Mouse (Mus musculus): ENCODE measurements around the gene Stfa2l1. TPM values are rescaled to one million over a fixed set of nuclear protein-coding genes. Genes with fewer than 3 reads are reported as not detected.
"Not testable (repeated sequence)": the region's sequence is repeated elsewhere in the genome, so short reads cannot be mapped to it uniquely, and the experiment has no call there.

The Stfa2l1 gene
- not detected in 3 replicates for total RNA-seq (2017)

DNA sequence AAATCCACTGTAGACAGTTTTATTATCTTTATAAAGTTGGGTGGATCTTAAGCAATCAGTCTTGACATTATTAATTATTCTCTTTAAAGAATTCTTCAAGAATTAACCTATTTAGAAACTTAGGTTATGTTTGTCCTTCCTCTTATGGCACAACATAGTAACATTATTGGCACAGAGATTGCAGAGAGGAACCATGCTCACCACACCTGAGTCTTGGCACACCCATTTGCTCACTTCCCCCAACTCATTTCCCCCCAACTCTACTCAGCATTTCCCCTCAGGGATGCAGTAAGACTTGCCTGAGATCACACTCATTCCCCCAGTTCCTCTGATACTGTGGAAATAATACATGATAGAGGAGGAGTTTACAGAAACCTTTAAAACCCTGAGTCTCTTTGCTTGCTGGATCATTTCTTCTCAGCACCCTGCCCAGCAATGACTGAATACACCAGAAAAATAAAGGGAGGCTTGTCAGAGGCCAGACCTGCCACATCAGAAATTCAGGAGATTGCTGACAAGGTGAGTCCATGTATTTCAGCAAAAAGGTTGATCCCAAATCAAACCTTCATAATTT is at the start of gene Stfa2l1:
Gene Stfa2l1, plus strand, starts transcription at position 410 of the 574 bp plus-strand sequence.
- no peak for ATAC-seq (replicated peaks; ENCODE audit: insufficient number of reproducible peaks, low FRiP score, low TSS enrichment, poor library complexity, severe bottlenecking)

DNA sequence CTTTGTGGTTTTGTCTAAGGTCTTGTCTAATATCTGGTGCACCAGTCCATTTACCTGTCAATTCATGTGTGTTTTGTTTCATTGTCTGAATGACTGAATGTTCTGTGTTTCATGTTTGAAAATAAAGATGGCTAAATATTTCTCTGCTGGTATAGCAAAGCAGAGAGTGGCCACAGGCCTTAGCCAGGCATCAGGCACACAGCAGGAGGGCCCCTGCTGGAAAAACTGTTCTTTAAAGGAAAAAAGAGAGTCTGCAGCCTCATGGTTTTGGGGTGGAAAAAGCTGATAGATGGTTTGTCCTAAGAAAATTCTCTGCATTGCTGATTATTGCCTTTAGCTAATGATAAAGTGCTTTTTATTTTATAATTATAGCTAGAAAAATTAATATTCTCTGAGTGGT is 45.1 kb upstream of the Stfa2l1 start:
- not testable (repeated sequence) for ATAC-seq (replicated peaks; ENCODE audit: insufficient number of reproducible peaks, low FRiP score, low TSS enrichment, poor library complexity, severe bottlenecking)

DNA sequence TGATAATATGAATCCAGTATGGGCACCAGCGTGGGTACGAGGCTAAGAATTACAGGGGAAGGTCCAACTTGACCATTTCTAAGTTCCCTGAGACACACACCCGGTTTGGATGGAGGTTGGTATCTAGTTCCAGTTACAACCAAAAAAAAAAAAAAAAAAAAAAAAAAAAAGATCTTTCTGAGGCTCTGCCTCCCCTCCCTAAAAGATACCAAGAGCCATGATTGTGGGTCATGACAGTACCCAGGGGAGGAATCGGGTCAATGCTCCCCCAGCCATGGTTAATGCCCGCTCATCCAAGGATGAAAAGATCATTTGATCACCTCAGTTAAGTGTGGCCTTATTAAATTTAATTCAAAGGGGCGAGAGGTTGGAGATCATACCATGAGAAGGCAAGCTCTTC is 40.9 kb upstream of the Stfa2l1 start:
- not testable (repeated sequence) for ATAC-seq (replicated peaks; ENCODE audit: insufficient number of reproducible peaks, low FRiP score, low TSS enrichment, poor library complexity, severe bottlenecking)

DNA sequence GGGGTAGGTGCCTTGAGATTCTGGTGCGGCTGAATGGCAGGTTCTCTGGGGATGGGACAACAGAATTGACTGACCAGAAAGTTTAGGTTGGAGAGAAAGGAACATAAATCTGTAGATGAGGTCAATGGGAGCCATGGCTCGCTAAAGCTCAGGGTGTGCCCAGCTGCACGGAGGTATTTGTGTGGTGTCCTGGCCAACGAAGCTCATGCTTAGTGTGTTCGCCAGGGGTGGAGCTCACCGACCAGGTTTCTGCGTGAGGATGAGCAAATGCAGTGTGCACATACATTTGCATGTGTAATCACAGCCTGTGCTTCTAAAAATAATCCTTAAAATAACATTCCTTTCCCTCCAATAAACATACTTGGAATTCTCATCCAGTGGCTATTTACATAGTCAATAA is 28.5 kb upstream of the Stfa2l1 start:
- ATAC-seq (replicated peaks; ENCODE audit: insufficient number of reproducible peaks, low FRiP score, low TSS enrichment, poor library complexity, severe bottlenecking): no peak

DNA sequence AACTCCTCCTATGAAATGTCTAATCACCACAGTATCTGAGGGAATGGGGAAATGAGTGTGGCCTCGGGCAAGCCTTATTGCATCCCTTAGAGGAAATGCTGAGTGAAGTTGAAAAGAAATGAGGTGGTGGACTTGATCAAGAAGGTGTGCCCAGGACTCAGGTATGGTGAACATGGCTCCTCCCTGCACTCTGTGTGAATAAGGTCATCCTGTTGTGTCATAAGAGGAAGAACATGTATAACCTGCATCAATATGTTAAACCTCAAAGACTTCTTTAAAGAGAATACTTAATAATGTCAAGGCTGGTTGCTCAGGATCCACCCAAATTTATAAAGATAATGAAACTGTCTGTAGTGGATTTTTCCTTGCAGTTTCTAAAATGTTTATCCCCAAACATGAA is 25.5 kb upstream of the Stfa2l1 start, which contains the start of gene Csta1:
Gene Csta1, minus strand, starts transcription at position 101 of the 400 bp plus-strand sequence.
- no peak for ATAC-seq (replicated peaks; ENCODE audit: insufficient number of reproducible peaks, low FRiP score, low TSS enrichment, poor library complexity, severe bottlenecking)

DNA sequence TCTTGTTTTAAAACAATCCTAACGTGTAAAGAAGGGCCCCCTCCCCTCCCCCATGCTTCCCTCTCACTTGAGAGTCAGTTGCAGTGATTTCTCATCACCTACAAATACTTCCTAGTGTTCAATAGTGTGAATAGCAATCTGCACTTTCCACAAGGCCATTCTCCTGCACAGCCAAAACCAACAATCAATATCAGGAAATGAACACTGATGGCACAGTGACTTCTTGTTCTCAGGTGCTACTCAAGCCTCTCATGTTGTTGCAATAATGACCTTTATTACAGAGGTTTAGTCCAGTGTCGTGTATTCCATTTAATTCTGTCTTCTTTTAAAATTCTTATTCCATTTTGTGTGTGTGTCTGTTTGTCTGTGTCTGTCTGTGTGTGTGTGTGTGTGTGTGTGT is 18.4 kb upstream of the Stfa2l1 start:
- no peak for ATAC-seq (replicated peaks; ENCODE audit: insufficient number of reproducible peaks, low FRiP score, low TSS enrichment, poor library complexity, severe bottlenecking)

DNA sequence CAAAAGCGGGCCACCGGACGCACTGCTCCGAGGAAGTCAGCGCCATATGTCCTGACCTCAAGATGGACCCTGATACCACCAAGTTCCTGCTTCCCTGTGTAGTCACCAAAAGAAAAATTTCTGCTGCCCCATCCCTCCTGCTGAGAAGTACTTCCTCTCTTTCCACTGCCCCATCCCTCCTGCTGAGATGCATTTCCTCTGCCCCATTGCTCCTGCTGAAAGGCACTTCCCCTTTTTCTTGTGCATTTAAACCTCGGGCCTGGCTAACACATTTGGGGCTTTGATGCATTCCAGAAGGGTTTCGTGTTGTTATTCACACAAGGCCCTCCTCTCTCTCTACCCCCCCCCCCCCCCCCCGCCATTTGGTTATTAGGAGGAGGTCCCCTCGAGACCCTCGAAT is 11.2 kb downstream of the Stfa2l1 start:
- ATAC-seq (replicated peaks; ENCODE audit: insufficient number of reproducible peaks, low FRiP score, low TSS enrichment, poor library complexity, severe bottlenecking): not testable (repeated sequence)

DNA sequence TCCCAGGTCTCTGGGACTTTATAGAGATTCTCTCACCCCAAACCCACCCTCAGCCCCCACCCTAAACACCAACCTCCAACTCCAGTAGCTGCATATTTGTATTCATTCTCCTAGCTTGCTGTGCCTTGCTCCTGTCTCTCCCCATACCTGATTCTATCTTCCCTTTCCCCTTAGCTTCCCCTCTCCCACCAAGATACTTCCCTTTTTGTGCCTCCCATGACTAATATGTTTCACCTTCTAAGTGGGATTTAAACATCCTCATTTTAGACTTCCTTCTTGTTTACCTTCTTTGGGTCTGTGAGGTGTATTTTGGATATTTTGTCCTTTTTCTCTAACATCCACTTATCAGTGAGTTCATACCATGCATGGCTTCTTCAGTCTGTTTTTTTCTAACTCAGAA is 19.5 kb downstream of the Stfa2l1 start:
- ATAC-seq (replicated peaks; ENCODE audit: insufficient number of reproducible peaks, low FRiP score, low TSS enrichment, poor library complexity, severe bottlenecking): no peak

DNA sequence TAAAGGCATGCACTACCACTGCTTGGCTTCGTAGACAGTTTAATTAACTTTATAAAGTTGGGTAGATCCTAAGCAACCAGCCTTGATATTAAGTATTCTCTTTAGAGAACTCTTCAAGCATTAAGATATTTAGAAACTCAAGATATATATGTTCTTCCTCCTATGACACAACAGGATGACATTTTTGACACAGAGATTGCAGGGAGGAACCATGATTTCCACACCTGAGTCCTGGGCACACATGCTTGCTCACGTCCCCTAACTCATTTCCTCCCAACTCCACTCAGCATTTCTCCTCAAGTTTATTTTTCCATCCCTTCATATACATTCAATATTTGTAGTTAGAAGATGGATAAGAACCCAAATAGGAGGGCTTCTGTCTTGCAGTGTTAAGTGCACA is 23.3 kb downstream of the Stfa2l1 start:
- ATAC-seq (replicated peaks; ENCODE audit: insufficient number of reproducible peaks, low FRiP score, low TSS enrichment, poor library complexity, severe bottlenecking): no peak

DNA sequence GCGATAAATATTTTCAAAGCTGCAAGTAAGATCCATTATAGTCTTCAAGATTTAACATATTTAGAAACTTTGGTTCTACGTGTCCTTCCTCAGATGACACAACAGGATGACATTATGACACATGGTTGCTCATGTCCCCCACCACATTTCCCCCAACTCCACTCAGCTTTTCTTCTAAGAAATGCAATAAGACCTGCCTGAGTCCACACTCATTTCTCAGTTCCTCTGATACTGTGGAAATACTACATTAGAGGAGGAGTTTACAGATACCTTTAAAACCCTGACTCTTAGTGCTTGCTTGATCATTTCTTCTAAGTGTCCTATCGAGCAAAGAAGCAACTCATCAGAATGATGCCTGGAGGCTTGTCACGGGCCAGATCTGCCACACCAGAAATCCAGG is 27.3 kb downstream of the Stfa2l1 start, which contains the start of gene Gm5483:
Gene Gm5483, plus strand, starts transcription at position 301 of the 400 bp plus-strand sequence.
- not testable (repeated sequence) for ATAC-seq (replicated peaks; ENCODE audit: insufficient number of reproducible peaks, low FRiP score, low TSS enrichment, poor library complexity, severe bottlenecking)

DNA sequence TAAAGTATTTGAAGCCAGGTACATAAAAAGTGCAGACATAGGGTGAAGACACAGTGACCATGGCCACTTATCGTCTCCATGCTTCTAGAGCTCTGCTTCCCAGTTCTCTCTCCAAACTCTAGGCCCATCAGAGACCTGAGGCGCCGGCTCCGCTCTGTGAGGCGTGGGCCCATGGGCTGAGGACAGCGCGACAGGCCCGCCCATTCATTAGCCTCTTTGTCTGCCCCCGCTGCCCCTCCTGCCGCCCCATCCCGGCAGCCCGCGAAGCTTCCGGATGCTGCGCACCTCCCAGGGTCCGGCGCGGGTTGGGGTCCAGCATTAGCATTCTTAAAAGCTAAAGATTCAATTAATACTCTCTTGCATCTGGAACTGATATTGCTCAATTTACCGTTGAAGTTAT is 42.6 kb downstream of the Stfa2l1 start:
- no peak for ATAC-seq (replicated peaks; ENCODE audit: insufficient number of reproducible peaks, low FRiP score, low TSS enrichment, poor library complexity, severe bottlenecking)

DNA sequence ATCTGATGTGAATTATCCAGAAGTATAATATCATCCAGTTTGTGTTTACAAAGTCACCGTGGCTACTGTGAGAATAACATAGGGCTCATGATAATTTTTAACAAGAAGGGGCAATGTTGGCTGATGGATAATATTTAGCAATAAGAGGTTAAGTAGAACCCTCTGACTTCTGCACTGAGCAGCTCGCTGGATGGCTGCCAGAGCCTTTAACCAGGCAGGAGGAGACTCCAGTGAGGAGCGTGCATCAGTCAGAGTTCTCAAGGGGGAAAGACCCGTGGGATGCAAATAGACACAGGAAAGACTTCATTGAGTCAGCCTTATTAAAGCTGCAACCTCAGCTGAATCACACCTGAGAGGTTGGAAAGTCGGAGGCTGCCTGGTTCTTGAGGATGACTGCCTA is 47.2 kb downstream of the Stfa2l1 start:
- ATAC-seq (replicated peaks; ENCODE audit: insufficient number of reproducible peaks, low FRiP score, low TSS enrichment, poor library complexity, severe bottlenecking): no peak

DNA sequence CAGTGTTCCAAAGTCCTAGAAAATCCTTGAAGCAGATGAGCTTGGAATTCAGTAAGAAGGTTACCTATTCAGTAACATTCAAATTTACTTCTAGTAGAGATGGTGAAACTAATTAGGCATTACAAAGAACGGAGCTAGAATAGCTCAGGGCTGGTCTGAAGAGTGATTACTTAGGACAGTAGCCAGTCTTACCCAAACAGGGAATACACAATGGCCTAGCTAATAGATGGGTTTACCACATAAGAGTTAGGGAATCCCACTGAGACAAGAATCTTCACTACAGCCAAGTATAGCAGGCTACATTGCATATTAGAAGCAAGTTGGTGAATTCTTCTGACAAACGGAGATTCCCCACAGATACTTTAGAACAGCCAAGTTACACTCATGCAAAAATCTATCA is 49.1 kb downstream of the Stfa2l1 start:
- not testable (repeated sequence) for ATAC-seq (replicated peaks; ENCODE audit: insufficient number of reproducible peaks, low FRiP score, low TSS enrichment, poor library complexity, severe bottlenecking)

DNA sequence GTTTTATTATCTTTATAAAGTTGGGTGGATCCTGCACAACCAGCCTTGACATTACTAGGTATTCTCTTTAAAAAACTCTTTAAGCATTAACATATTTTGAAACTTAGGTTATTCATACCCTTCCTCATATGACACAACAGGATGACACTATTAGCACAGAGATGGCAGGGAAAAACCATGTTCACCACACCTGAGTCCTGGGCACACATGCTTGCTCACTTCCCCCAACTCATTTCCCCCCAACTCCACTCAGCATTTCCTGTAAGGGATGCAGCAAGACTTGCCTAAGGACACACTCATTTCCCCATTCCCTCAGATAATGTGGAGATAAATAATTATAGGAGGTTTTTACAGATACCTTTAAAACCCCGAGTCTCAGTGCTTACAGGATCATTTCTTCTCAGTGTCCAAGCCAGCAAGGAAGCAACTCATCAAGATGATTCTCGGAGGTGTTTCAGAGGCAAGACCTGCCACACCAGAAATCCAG is 53.4 kb downstream of the Stfa2l1 start, which contains the start of gene Gm5416:
Gene Gm5416, plus strand, starts transcription at position 437 of the 487 bp plus-strand sequence.
- no peak for ATAC-seq (replicated peaks; ENCODE audit: insufficient number of reproducible peaks, low FRiP score, low TSS enrichment, poor library complexity, severe bottlenecking)

Other genes with a start within 250 kb of the Stfa2l1 start
- 69.9 to 79.8 TPM (median 70.6 TPM) in 3 replicates for gene Parp9, start 218.3 kb upstream of the Stfa2l1 start, total RNA-seq (2017)
- gene Dtx3l, start 217.7 kb upstream of the Stfa2l1 start, total RNA-seq (2017): 29.2 to 67.2 TPM (median 45.3 TPM) in 3 replicates
- 68.3 to 93.7 TPM (median 75.3 TPM) in 3 replicates for gene Kpna1, start 178.1 kb upstream of the Stfa2l1 start, total RNA-seq (2017)
- gene Wdr5b, start 115.6 kb upstream of the Stfa2l1 start, total RNA-seq (2017): 10.3 to 16.4 TPM (median 12.5 TPM) in 3 replicates
- gene Fam162a, start 85.2 kb upstream of the Stfa2l1 start, total RNA-seq (2017): 29.4 to 38.9 TPM (median 36.2 TPM) in 3 replicates
- gene Ccdc58, start 85.1 kb upstream of the Stfa2l1 start, total RNA-seq (2017): 16.8 to 45.5 TPM (median 24.5 TPM) in 3 replicates
- not detected in 3 replicates for gene Csta1, start 25.6 kb upstream of the Stfa2l1 start, total RNA-seq (2017)
- not detected in 3 replicates for gene Gm5483, start 27.4 kb downstream of the Stfa2l1 start, total RNA-seq (2017)
- not detected in 3 replicates for gene Gm5416, start 53.6 kb downstream of the Stfa2l1 start, total RNA-seq (2017)
- not detected in 3 replicates for gene 2010005H15Rik, start 64.7 kb downstream of the Stfa2l1 start, total RNA-seq (2017)
- not detected in 3 replicates for gene Stfa1, start 120.1 kb downstream of the Stfa2l1 start, total RNA-seq (2017)
- gene BC117090, start 177.5 kb downstream of the Stfa2l1 start, total RNA-seq (2017): not detected in 3 replicates
- not detected in 3 replicates for gene BC100530, start 210.9 kb downstream of the Stfa2l1 start, total RNA-seq (2017)